Mouse (Mus musculus) spleen, postnatal 36 days (tissue): ENCODE measurements around the gene Olfr156.
"Not testable (repeated sequence)": the region's sequence is repeated elsewhere in the genome, so short reads cannot be mapped to it uniquely, and the experiment has no call there.

ENCODE experiments used
- DNase-seq, 2 experiments: peaks; one replicate each; pipeline ENCODE4 v3.0.0; 2022; ENCODE audit warnings: low spot score in 2 of 2, mixed read lengths in 1 of 2

Olfr156 gene

GRCm38 (mm10) chr4:43823845-43824337 is at the start of gene Olfr156:
Olfr156 (minus strand) TSS chr4:43823895.
- DNase-seq = no peak

- no peak for DNase-seq
Observed at GRCm38 (mm10) chr4:43869821-43870220, 46.1 kb upstream of the Olfr156 start.

- DNase-seq = no peak
Observed at GRCm38 (mm10) chr4:43863298-43863697, 39.6 kb upstream of the Olfr156 start.

- DNase-seq = peak in 1 of 2 experiments; percentile 9
Observed at GRCm38 (mm10) chr4:43860744-43861519, 37.2 kb upstream of the Olfr156 start.

- DNase-seq = no peak
Observed at GRCm38 (mm10) chr4:43859886-43860285, 36.2 kb upstream of the Olfr156 start.

GRCm38 (mm10) chr4:43854101-43854500 is 30.4 kb upstream of the Olfr156 start:
- no peak for DNase-seq

- no peak for DNase-seq
Observed at GRCm38 (mm10) chr4:43851265-43851664, 27.6 kb upstream of the Olfr156 start, which contains the start of gene Olfr155. Olfr155 (plus strand) TSS chr4:43851565.

- DNase-seq = no peak
Observed at GRCm38 (mm10) chr4:43840101-43840500, 16.4 kb upstream of the Olfr156 start, which contains the start of gene Olfr157. Olfr157 (minus strand) TSS chr4:43840201.

GRCm38 (mm10) chr4:43838326-43838725 is 14.6 kb upstream of the Olfr156 start:
- no peak for DNase-seq

- no peak for DNase-seq
Observed at GRCm38 (mm10) chr4:43834749-43835148, 11.1 kb upstream of the Olfr156 start.

- DNase-seq = no peak
Observed at GRCm38 (mm10) chr4:43833752-43834151, 10.1 kb upstream of the Olfr156 start.

GRCm38 (mm10) chr4:43832031-43832430 is 8.3 kb upstream of the Olfr156 start:
- no peak for DNase-seq

GRCm38 (mm10) chr4:43828806-43829205 is 5.1 kb upstream of the Olfr156 start:
- no peak for DNase-seq

GRCm38 (mm10) chr4:43822896-43823550 is 672 bp downstream of the Olfr156 start:
- DNase-seq = no peak

GRCm38 (mm10) chr4:43798936-43799335 is 24.8 kb downstream of the Olfr156 start:
- no peak for DNase-seq

GRCm38 (mm10) chr4:43795844-43796243 is 27.9 kb downstream of the Olfr156 start:
- DNase-seq = not testable (repeated sequence)

- no peak for DNase-seq
Observed at GRCm38 (mm10) chr4:43795296-43795695, 28.4 kb downstream of the Olfr156 start.

- DNase-seq = no peak
Observed at GRCm38 (mm10) chr4:43772304-43772703, 51.4 kb downstream of the Olfr156 start.

- DNase-seq = no peak
Observed at GRCm38 (mm10) chr4:43771626-43772025, 52.1 kb downstream of the Olfr156 start.

- DNase-seq = no peak
Observed at GRCm38 (mm10) chr4:43770909-43771308, 52.8 kb downstream of the Olfr156 start, which contains the start of gene Olfr159. Olfr159 (minus strand) TSS chr4:43771009.
